Comparison of ENCODE assay signal across 27 mouse cellular contexts in genomic region chr12:108873122-108873521, GRCm38 (mm10). TPM values are rescaled to one million over a fixed set of nuclear protein-coding genes. Genes with fewer than 3 reads are reported as not detected.
DNase-seq lines count a peak whose midpoint lies in the region; ATAC-seq and TF ChIP-seq lines count a peak whose summit lies in the region.
"Had no signal": no experiment of that assay in that cellular context is flagged by ENCODE, and none has a peak within 500 bp of the region (broad histone marks: within the 10 kb centered on the region; RNA-seq: fewer than 3 reads in every experiment).

No protein-coding gene starts in this region.

- H3K9ac ChIP-seq in midbrain, embryonic 11.5 days (ENCODE audit: low read length) = no peak overlapping the region
- H3K9ac ChIP-seq: embryonic facial prominence, embryonic 13.5 days; embryonic facial prominence, embryonic 15.5 days; forebrain, embryonic 12.5 days had no signal

- no peak for ATAC-seq in midbrain, embryonic 11.5 days (ENCODE audit: low FRiP score)
- ATAC-seq: activated CD4-positive, CD25-positive, alpha-beta regulatory T cell, adult 4 months; CD4-positive, CD25-positive, alpha-beta regulatory T cell, adult 4 months; forebrain, embryonic 14.5 days; forebrain, embryonic 16.5 days; Patski had no signal

- no peaks in the 10 kb centered on the region for H3K4me1 ChIP-seq in kidney, adult 2 months (ENCODE audit: control insufficient read depth, insufficient read depth, low read length)
- H3K4me1 ChIP-seq in midbrain, embryonic 11.5 days (ENCODE audit: control insufficient read depth, insufficient read depth, low read length) = no peaks in the 10 kb centered on the region
- no peaks in the 10 kb centered on the region for H3K4me1 ChIP-seq in midbrain, embryonic 10.5 days
- H3K4me1 ChIP-seq: embryonic facial prominence, embryonic 13.5 days; embryonic facial prominence, embryonic 15.5 days; forebrain, embryonic 10.5 days; forebrain, embryonic 12.5 days had no signal

- no peak overlapping the region for H3ac ChIP-seq in myocyte (ENCODE audit: control insufficient read depth, insufficient read length)

- no peak overlapping the region for H3K27ac ChIP-seq in kidney, adult 2 months (ENCODE audit: insufficient read depth, low read depth, low read length)
- no peak overlapping the region for H3K27ac ChIP-seq in midbrain, embryonic 11.5 days (ENCODE audit: low read depth, low read length)
- H3K27ac ChIP-seq in midbrain, embryonic 10.5 days (replicated peaks) = no peak overlapping the region
- H3K27ac ChIP-seq: embryonic facial prominence, embryonic 13.5 days; embryonic facial prominence, embryonic 15.5 days; forebrain, embryonic 10.5 days; forebrain, embryonic 12.5 days had no signal

- no peak overlapping the region for H3K4me2 ChIP-seq in midbrain, embryonic 11.5 days
- no peak overlapping the region for H3K4me2 ChIP-seq in myocyte (ENCODE audit: low read depth)
- H3K4me2 ChIP-seq: embryonic facial prominence, embryonic 13.5 days; embryonic facial prominence, embryonic 15.5 days; forebrain, embryonic 12.5 days had no signal

- H3K79me2 ChIP-seq in myocyte (ENCODE audit: control insufficient read depth, insufficient read depth) = no peaks in the 10 kb centered on the region

- H3K27me3 ChIP-seq in kidney, adult 2 months (replicated peaks; ENCODE audit: control insufficient read depth, insufficient read depth, low read length) = no peaks in the 10 kb centered on the region
- H3K27me3 ChIP-seq in midbrain, embryonic 11.5 days (ENCODE audit: control insufficient read depth, insufficient read depth, low read length) = no peaks in the 10 kb centered on the region
- no peaks in the 10 kb centered on the region for H3K27me3 ChIP-seq in midbrain, embryonic 10.5 days (ENCODE audit: low read depth, poor library complexity, severe bottlenecking)
- H3K27me3 ChIP-seq in myocyte (ENCODE audit: control insufficient read depth, insufficient read depth, insufficient read length) = no peaks in the 10 kb centered on the region
- H3K27me3 ChIP-seq: CH12.LX; embryonic facial prominence, embryonic 13.5 days; embryonic facial prominence, embryonic 15.5 days; forebrain, embryonic 12.5 days; Patski had no signal

- H3K9me3 ChIP-seq in midbrain, embryonic 11.5 days (ENCODE audit: control insufficient read depth, low read length) = no peaks in the 10 kb centered on the region
- no peaks in the 10 kb centered on the region for H3K9me3 ChIP-seq in midbrain, embryonic 10.5 days (replicated peaks)
- H3K9me3 ChIP-seq: embryonic facial prominence, embryonic 13.5 days; embryonic facial prominence, embryonic 15.5 days; forebrain, embryonic 10.5 days; forebrain, embryonic 12.5 days; G1E had no signal

- H3K4me3 ChIP-seq in kidney, adult 2 months (ENCODE audit: insufficient read depth, low read depth, low read length) = no peak overlapping the region
- H3K4me3 ChIP-seq in midbrain, embryonic 11.5 days (ENCODE audit: low read depth, low read length) = no peak overlapping the region
- no peak overlapping the region for H3K4me3 ChIP-seq in midbrain, embryonic 10.5 days
- no peak overlapping the region for H3K4me3 ChIP-seq in myocyte
- H3K4me3 ChIP-seq: embryonic facial prominence, embryonic 13.5 days; embryonic facial prominence, embryonic 15.5 days; erythroblast, embryonic 14.5 days; forebrain, embryonic 10.5 days; forebrain, embryonic 12.5 days had no signal

- H3K36me3 ChIP-seq in kidney, adult 2 months (ENCODE audit: control insufficient read depth, insufficient read depth, low read length) = peaks cover 4% of the 10 kb centered on the region
- peaks cover 28% of the 10 kb centered on the region for H3K36me3 ChIP-seq in midbrain, embryonic 11.5 days (ENCODE audit: control insufficient read depth, insufficient read depth, low read length)
- peaks cover 97% of the 10 kb centered on the region for H3K36me3 ChIP-seq in midbrain, embryonic 10.5 days
- H3K36me3 ChIP-seq in myocyte (ENCODE audit: control insufficient read depth, insufficient read depth) = peaks cover 57% of the 10 kb centered on the region

- TF ChIP-seq CTCF in kidney, adult 2 months (conservative IDR thresholded peaks at IDR 0.05; ENCODE audit: insufficient read depth, insufficient read length, low read depth, low read length) = no peak

- 67% methylated on average over 5 of the region's 5 CpGs for WGBS in kidney, adult 2 months
- 85% methylated on average over 5 of the region's 5 CpGs for WGBS in midbrain, embryonic 11.5 days
- WGBS in midbrain, embryonic 10.5 days = 89% methylated on average over 5 of the region's 5 CpGs

- no peak for TF ChIP-seq POLR2A in kidney, adult 2 months (IDR thresholded peaks at IDR 0.05; ENCODE audit: low read depth, low read length)
- TF ChIP-seq POLR2A in myocyte (IDR thresholded peaks at IDR 0.05; ENCODE audit: insufficient read length, low read depth) = no peak

- DNase-seq in kidney, adult 2 months = peak; percentile 23
- no peak for DNase-seq in kidney, postnatal 36 days
- DNase-seq in midbrain, embryonic 11.5 days (ENCODE audit: low spot score, missing footprints) = peak; percentile 6
- no peak for DNase-seq in midbrain, embryonic 10.5 days (ENCODE audit: low spot score)
- no peak for DNase-seq in adrenal gland, postnatal 14 days
- DNase-seq: adrenal gland, adult 8-10 months; adrenal gland, postnatal 25 days; cerebellum, adult 11 months; cerebellum, adult 18-20 months; cerebellum, adult 8-10 months; cerebellum, adult 9-11 months; cerebellum, postnatal 14 days; cerebellum, postnatal 36 days; embryo, embryonic 11 days had no signal

TF ChIP-seq in myocyte, 11 proteins besides CTCF, POLR2A, EP300 and RAD21:
- TF ChIP-seq REST (IDR thresholded peaks at IDR 0.05; ENCODE audit: insufficient read depth, insufficient read length) = no peak
- TF ChIP-seq CEBPB (IDR thresholded peaks at IDR 0.05; ENCODE audit: insufficient read depth, poor library complexity, severe bottlenecking) = no peak
- no peak for TF ChIP-seq TCF12 (IDR thresholded peaks at IDR 0.05; ENCODE audit: insufficient read depth, poor library complexity, severe bottlenecking)
- TF ChIP-seq USF1 (IDR thresholded peaks at IDR 0.05; ENCODE audit: low read depth) = peak; percentile 27
- no peak for TF ChIP-seq MYOD1 (IDR thresholded peaks at IDR 0.05; ENCODE audit: control insufficient read depth in 1 of 3, insufficient read length in 2 of 3, low read depth in 2 of 3)
- no peak for TF ChIP-seq TCF3 (IDR thresholded peaks at IDR 0.05; ENCODE audit: insufficient read length, low read depth)
- TF ChIP-seq MAX (IDR thresholded peaks at IDR 0.05; ENCODE audit: low read depth) = no peak
- TF ChIP-seq SRF (IDR thresholded peaks at IDR 0.05; ENCODE audit: control insufficient read depth, insufficient read length, low read depth) = no peak
- TF ChIP-seq MYOG (IDR thresholded peaks at IDR 0.05; ENCODE audit: control insufficient read depth in 1 of 3, insufficient read depth in 1 of 3, insufficient read length in 2 of 3, low read depth in 2 of 3) = no peak
- TF ChIP-seq POLR2AphosphoS2 (IDR thresholded peaks at IDR 0.05; ENCODE audit: insufficient read length, low read depth) = peak; percentile 19
- TF ChIP-seq E2F4 (IDR thresholded peaks at IDR 0.05; ENCODE audit: insufficient read depth) = no peak

RNA-seq across cellular contexts. Expression of gene Wdr25, which starts 20.3 kb away (rescaled TPM):
- polyA plus RNA-seq in kidney, adult 2 months (2012; rRNA removed) = 19.5 and 21.3 TPM in 2 replicates
- polyA plus RNA-seq in midbrain, embryonic 11.5 days (2014; fragmentation: Nextera tagmentation; extraction: Ambion mirVana) = 4.7 and 5.0 TPM in 2 replicates
- 7.3 and 11.2 TPM in 2 replicates for polyA plus RNA-seq in midbrain, embryonic 10.5 days (2016; fragmentation: Nextera tagmentation; extraction: Ambion mirVana)
- polyA plus RNA-seq in myocyte (2012; fragmentation: generic; extraction: Trizol) = 14.0 TPM
- 4.9 and 6.7 TPM in 2 replicates for total RNA-seq in adrenal gland, postnatal 14 days (2021)

RNA-seq across cellular contexts. Expression of gene Wars, which starts 20.9 kb away (rescaled TPM):
- 54.4 and 57.2 TPM in 2 replicates for polyA plus RNA-seq in kidney, adult 2 months (2012; rRNA removed)
- polyA plus RNA-seq in midbrain, embryonic 11.5 days (2014; fragmentation: Nextera tagmentation; extraction: Ambion mirVana) = 128 TPM in 2 replicates
- 151 and 156 TPM in 2 replicates for polyA plus RNA-seq in midbrain, embryonic 10.5 days (2016; fragmentation: Nextera tagmentation; extraction: Ambion mirVana)
- polyA plus RNA-seq in myocyte (2012; fragmentation: generic; extraction: Trizol) = 180 TPM
- 50.3 and 56.5 TPM in 2 replicates for total RNA-seq in adrenal gland, postnatal 14 days (2021)

RNA-seq across cellular contexts. Expression of gene Slc25a47, which starts 37.3 kb away (rescaled TPM):
- 7.0 and 9.2 TPM in 2 replicates for polyA plus RNA-seq in kidney, adult 2 months (2012; rRNA removed)
- polyA plus RNA-seq in midbrain, embryonic 11.5 days (2014; fragmentation: Nextera tagmentation; extraction: Ambion mirVana) = 9.8 TPM in 2 replicates
- polyA plus RNA-seq in midbrain, embryonic 10.5 days (2016; fragmentation: Nextera tagmentation; extraction: Ambion mirVana) = 11.7 and 12.5 TPM in 2 replicates
- 3.6 TPM for polyA plus RNA-seq in myocyte (2012; fragmentation: generic; extraction: Trizol)
- 16.3 and 33.9 TPM in 2 replicates for total RNA-seq in adrenal gland, postnatal 14 days (2021)

RNA-seq across cellular contexts. Expression of gene Slc25a29, which starts 37.4 kb away (rescaled TPM):
- 12.7 and 14.3 TPM in 2 replicates for polyA plus RNA-seq in kidney, adult 2 months (2012; rRNA removed)
- polyA plus RNA-seq in midbrain, embryonic 11.5 days (2014; fragmentation: Nextera tagmentation; extraction: Ambion mirVana) = 11.2 and 13.0 TPM in 2 replicates
- 12.4 TPM in 2 replicates for polyA plus RNA-seq in midbrain, embryonic 10.5 days (2016; fragmentation: Nextera tagmentation; extraction: Ambion mirVana)
- polyA plus RNA-seq in myocyte (2012; fragmentation: generic; extraction: Trizol) = 20.9 TPM
- 13.5 and 16.2 TPM in 2 replicates for total RNA-seq in adrenal gland, postnatal 14 days (2021)

Comparison
In these comparisons a context has a peak if more than half of its experiments do, and no peak if none do; other contexts are left out.
1. DNase-seq: peak in kidney, adult 2 months (single experiment) and midbrain, embryonic 11.5 days (single experiment); none in kidney, postnatal 36 days (0 of 2), midbrain, embryonic 10.5 days (single experiment) and adrenal gland, postnatal 14 days (single experiment).